Mouse (Mus musculus) monocyte, adult 2 months (primary cell): ENCODE results near the gene Dync1i1.

Experiments
- DNase-seq, 2 experiments: peaks; one replicate each; pipeline ENCODE4 v3.0.0; 2022; ENCODE audit warnings: low spot score in 2 of 2, low read depth in 1 of 2

The Dync1i1 gene

DNA sequence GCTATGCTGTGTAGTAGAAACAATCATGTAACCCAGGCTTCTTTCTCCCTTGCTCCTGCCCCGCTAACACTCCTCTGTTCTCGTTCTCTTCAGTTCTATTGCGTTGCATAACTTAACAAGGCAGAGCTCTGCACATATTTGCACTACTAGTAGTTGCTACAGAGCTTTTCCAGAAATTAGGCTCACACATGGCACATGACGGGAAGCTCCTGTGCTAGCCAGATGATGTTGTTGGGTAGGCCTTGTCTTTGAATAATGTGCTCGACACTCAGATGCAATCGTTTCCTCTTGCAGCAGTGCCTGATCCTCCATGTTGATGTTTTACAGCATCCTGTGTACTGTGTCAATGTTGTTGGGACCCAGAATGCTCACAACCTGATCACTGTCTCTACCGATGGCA lies 240.9 kb downstream of the Dync1i1 start:
- no peak for DNase-seq

DNA sequence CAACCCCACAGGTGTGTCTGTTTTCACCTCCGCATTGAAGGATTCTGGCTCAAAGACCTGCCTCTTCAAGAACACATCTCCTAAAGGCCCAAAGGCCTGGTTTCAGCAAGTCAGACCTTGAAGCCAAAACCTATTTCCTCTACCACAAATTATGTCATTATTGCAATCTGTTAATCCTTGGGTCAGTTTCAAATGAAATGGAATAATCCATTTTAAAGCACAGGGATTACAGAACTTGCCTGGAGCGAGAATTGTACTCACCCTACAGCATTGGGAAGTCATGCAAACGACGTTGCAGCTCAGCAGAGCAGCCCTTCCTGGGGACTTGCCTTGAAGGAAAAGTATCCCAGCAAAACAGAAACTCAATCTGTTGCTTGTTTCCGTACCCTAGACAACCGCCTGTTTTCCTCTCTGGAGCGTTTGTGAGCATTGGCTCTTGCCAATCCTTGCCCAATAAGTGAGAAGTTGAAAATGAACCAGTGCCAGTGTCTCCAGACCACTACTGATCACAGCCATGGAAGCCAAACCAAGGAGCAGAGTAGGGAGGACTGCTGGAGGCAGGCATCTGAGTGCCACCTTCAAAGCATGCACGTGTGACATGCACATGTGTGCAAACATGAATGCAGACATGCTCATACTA lies 241.5 kb downstream of the Dync1i1 start:
- DNase-seq, result no peak

DNA sequence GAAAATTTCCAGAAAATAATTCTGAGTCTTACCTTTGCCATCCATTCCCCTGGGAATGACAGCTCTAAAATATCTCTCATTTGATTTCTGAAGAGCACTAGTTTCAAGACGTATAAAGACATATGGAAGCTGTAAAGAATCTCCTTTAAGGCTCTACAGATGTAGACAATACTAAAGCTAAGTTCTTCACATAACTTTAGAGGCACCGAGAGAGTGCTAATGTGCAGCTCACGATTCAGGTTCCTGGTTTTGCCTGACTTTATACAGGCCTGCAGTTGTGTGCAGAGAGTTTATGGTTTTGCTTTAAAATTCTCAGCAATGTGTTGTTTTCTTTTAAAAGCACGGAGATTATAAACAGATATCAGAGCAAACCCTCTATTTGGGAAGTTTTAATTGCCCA lies 242.1 kb downstream of the Dync1i1 start:
- DNase-seq, result no peak

DNA sequence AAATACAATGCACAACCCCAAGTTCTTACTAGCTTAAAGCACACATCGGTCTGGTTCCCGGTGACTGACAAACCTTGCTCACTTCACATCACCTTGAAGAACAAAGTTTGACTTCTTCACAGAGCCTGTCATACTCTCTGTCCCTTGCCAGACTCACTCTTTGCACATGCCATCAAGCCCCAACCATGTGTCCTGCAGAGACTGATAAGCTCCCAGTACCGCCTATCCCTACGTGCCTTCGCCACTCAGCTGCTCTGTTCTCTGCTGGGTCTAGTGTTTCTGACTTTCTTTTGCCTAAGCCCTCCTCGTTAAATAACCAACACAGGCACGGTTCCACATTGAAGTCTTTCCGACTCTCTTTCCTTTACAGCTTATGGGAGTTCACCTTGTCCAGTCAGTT lies 244.2 kb downstream of the Dync1i1 start:
- DNase-seq, result no peak

DNA sequence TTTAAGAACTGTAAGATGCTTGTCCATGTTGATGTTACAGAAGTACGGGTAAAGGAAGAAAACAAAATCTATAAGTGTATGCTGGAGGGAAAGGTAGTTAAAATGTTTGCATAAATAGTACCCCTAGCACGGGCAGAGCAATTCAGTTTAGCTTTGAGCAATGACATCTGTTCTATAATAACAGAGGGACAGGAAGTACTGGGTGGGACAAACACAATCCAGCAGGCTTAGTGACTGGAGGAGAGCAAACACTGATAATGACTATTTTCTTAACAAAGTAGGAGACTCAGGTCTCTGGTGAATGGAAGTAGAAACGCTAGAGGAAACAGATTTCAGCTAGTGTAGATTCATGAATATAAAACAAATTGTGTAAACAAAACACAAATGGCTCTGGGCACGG lies 250.8 kb downstream of the Dync1i1 start:
- no peak for DNase-seq

DNA sequence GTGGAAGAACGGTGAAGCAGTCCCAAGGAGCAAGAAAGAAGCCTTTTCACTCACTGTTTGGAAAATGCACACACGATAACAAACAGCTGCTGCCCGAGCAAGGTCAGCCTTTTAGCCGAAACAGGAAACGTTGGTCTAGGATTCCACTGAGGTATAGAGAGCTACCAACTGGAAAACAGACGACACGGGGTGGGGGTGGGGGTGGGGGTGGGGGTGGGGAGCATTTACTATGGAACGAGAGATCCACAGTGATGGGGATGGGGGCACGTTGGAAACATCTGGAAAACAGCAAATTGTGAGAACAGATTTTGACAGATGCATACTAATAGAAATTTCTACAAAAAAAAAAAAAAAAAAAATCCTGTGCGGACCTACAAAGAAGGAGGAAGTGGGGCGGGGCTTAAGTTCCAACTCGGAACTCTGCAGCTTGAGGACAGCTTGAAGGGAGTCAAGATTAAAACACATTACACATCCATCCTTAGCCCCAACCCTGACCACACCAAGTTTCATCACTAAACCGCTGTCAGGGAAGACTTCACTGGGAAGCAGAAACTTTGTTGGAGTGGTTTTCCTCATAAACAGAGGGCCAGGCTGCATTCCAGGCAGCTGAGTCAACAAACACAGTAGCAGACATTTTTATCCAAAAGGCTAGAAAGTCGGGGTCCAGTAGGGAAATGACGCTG lies 251.9 kb downstream of the Dync1i1 start:
- no peak for DNase-seq

DNA sequence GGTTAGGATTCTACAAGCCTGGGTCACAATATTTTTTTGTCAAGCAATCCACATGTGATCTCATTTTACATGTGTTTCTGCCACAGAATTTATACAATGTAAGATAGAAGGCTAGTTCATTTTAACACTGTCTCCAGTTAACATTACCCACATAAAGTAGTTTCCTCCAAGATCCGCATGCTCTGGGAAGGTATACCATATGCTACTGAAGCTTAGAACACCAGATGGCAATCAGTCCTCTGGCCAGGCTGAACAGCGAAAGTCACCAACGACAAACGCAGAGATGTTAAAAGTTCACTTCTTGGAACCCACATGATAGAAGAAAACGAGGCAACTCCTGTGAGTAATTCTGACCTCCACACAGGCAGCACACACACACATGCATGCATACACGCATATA lies 265.8 kb downstream of the Dync1i1 start:
- DNase-seq, result no peak

DNA sequence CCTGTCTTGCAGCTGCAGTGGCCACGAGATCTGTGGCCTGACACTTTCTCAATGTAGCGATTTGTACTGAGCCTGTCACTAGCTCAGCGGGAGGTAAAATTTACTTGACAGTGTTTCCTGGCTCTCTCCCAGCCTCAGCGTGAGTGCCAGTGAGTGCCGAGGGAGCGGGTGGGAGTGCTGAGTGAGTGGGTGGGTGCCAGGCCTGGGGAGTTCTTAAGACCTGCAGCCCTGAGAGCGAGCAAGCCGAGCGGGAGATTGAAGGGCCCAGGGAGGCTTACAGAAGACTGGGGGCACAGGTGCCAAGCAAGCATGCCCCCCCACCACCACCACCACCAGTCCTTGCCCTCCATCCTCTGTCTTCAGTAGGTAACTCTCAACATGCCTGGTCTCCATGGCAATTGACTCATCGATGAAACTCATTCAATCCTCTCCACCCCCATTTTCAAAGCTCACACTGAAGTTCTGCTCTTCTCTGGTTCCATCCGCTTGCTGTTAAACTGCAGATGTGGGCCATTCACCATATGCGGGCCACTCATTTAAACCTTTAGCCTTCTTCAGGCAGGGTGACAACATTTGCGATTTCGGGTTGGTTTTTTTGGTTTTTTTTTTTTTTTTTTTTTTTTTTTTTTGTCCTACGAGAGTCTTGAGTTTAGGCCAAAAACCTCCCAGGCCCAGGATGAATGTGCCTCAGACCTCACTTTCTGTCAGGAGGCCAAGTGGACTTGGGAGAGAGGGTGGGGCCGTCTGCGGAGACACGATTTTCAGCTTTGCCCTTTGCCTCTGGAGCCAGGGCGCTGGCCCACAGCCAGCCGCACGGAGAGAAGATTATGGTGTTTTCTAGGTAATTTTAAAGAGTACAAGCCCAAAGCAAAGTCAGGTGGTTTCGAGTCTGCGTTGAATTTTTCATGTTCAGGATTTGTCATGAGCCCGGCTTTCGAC lies 266.6 kb downstream of the Dync1i1 start:
- DNase-seq, result no peak

DNA sequence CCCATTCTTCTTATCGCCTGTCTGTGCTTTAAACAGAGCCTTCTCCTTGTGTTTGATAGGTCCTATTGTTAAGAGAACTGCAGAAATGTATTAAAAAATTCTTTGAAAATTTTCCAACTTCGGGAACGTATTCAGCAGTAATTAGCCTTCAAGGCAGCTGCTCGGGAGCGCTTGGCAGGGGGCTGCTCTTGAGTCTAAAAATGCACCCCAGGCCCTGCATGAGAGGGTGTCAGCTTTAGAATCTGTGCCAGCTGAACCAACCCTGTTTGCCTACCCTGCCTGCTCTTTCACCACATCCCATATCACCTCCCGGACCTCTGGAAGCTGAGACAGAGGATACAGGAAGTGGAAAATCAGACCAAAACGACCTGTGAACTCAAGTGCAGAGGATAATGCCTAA lies 267.6 kb downstream of the Dync1i1 start:
- no peak for DNase-seq

DNA sequence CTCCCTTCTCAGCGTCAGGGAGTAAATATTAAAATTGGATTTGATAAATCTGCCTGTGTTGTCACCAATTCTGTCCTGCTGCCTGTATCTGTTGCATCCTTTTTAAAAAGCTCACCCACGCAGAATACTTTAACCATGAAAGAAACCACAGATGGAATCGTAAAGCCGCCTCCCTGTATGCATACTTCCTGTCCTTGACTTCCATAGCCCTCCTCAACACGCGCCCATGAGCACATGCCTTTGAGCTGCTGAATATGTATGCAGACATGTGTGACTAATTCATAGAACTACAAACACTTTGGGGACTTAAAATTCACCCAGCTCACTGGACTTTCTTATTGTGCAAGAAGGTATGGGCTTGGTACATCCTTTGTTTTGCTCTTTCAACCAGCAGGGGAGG lies 272.1 kb downstream of the Dync1i1 start:
- no peak for DNase-seq

DNA sequence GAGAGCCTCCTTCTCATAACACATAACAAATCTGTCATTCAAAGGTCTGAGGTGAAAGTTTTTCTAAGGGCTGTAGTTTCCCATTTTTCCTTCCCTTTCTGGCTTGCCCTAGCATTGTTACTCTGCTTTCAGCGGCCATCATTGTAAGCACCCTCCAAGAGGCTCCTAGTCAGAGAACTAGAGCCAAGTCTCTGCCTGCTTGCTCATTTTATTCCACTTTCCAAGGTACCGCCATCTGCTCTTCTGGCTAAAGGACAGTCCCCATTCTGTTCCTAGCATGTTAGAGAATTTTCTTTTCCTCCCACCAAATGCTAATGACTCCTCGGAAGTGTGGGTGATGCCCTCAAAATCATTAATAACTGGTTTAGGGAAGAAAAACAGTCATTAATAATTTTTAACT lies 276.6 kb downstream of the Dync1i1 start:
- DNase-seq, result no peak

DNA sequence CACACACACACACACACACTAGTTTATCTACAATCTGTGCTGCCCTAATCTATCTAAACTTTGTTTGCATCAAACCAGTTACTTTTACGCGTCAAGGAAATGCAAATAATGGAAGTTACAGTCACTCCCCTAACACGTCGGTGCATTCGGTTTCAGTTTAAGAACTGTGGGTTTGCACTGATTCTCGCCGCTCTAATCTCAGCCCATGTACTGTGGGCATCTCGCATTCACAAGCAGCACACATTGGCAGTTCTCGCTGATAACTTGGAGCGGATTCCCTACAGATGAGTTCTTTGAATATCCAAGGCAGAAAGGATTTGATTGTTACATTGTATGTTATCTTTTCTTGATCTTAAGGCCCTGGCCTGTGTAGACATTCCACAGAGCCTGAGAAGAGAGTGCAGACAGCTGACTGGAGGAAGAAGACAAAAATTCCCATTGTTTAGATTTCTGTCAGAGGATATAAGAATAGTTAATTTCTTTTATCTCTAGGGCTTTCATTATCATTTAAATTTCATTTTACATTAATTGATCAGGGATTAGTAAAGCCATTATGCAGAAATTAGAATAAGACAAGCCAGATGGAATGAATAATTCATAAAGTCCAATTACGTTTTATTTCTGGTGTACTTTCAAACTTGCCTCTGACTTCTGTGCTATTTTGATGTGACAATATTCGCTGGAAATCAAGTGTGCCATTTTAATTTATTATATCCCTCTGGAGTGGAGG lies 279.5 kb downstream of the Dync1i1 start:
- no peak for DNase-seq

DNA sequence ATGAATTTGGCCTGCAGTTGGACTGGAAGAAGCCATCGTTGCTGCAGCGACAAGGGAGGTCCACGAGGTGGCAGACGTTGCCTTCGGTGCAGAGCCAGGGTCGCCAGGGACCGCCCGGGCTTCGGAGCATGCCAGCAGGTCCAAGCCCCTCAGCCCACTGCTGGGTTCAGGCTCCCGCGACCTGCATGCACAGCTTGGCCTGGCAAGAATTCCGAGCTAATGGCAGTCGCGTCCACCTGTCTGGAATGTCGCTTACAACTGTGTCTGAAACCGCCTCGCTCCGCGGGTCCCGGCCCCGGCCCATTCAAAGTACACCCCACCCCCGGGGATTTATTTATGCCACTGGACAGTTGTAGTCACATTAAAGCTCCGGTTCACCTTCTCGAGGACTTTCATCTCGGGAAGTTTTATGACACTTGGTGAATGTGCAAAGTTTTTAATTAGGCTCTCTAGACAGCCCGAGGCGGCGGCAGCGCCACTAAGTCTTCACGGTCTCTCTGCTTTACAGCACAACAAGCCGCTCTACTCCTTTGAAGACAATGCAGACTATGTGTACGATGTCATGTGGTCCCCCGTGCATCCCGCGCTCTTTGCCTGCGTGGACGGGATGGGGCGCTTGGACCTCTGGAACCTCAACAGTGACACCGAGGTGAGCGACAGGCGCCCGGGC lies 280.5 kb downstream of the Dync1i1 start:
- DNase-seq, result no peak

DNA sequence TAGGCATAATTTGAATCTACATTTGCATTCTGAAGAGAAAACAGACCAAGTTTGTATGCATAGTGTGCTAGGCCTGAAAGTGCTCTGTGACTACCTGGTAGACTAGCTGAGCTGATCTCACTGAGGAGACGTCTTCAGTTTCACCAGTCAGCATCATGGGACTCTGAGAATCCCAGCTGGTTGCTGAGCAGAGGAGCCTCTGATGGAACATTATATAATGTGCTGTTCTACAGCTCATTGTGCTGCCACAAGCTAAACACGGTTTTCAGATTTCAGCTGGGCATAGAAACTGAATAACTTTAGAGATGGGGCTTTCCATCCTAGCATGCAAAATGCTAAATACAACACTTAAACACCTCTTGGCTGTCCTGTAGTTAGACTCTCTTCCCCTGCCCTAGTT lies 285.9 kb downstream of the Dync1i1 start:
- no peak for DNase-seq

DNA sequence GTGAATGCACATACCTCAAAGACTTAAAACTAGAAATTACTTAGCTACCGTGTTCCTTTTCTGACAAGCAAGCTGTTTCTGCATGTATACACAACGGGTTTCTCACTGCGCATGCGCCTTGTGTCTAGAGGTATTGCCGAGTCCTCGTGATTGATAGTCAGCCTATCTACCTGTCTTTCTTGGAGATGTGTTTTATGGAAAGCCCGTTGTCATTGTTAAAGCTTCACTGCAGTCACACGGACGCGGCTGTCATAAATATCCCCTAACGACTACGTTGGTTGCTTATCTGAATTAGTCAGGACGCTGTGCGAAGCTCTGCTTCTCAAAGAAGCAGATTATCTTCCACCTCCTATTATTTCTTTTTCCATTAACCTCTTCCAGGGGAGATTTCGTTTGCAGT lies 290.2 kb downstream of the Dync1i1 start:
- no peak for DNase-seq

DNA sequence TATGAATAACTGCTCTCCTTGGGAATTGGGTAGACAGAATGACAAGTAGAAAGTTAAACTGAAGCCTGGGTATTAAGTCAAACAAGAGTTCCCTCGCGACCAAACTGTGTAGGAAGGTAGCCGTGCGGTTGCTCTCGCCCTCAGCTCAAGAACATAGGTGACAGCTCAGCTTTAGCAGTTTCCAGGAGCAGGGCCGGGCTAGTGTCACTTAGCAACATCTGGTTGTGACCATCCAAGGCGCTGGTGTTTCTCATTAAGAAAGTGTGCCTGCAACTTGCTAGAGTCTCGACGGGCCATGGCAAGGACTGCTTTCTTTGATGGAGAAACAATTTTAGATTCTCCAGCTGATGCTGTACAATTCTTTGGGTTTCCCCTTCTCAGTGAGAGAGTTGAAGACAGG lies 291.5 kb downstream of the Dync1i1 start:
- no peak for DNase-seq

DNA sequence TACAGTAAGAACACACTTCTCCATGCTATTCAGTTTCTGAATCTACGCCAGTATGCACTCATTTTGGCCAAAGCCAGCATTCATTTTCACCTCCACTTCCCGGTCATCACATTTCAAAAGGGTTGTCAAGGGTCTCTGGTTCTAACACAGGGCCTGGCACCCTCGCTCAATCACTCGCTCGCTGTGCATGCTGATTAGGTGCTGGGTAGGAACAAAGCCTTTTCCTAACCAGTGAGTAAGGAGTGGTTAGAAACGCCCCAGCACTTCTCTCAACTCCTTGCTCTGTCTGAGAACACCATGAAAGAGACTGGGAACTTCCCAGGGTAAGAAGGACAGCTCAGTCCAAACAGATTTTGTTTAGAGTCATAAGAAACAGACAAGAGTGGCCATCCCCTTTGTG lies 298.5 kb downstream of the Dync1i1 start:
- no peak for DNase-seq

DNA sequence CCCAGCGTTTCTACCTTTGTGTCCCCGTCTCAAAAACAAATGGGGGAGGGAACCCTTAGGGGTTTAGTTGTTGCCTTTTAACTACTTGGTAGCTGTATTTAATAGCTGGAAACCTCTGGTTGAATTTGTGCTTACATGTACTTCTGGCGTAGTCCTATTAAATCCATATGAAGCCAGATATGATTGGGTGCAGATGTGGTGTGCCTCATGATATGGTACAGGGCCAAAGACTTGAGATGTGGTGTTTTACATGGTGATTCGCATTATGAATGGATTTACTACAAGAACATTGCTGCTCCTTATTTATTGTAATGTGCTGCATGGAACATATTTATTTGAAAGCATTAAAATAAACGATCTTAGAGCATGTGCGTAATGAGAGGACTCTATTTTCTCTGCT lies 302.2 kb downstream of the Dync1i1 start:
- DNase-seq, result no peak

DNA sequence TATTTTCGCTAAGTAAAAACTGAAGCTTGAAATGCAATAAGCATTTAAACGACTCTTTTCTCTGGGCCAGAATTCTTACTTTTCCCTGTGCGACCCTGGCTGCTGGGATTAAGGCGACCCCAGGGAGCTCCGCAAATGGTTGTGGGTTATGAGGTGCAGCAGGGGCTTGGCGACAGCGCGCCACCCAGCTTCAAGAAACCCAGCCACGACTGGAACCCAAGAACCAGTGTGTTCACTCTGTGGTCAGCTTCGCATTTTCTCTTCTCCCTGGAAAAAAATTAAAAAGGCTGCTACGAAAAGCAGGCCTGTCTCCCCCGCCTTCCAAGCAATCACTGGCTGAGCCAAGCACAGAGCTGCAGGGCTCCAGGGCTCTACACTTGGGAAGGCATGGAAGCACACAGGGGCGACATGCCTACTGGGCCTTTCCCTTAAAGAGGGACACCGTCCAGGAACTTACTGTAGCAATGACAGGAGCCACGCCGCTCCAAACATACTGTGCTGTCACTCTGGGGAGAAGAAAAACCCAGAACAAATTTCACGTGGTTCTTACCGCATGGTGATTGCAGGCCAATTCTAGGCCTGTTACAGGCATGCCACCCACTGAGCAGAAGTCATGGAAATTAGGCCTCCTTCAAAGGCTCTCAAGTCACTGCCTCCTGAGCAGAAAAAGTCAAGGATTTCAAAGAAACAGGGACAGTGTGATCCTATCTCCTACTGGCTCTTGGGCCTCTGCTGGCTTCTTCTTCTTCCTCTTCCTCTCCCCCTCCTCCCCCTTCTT lies 313.5 kb downstream of the Dync1i1 start:
- no peak for DNase-seq

DNA sequence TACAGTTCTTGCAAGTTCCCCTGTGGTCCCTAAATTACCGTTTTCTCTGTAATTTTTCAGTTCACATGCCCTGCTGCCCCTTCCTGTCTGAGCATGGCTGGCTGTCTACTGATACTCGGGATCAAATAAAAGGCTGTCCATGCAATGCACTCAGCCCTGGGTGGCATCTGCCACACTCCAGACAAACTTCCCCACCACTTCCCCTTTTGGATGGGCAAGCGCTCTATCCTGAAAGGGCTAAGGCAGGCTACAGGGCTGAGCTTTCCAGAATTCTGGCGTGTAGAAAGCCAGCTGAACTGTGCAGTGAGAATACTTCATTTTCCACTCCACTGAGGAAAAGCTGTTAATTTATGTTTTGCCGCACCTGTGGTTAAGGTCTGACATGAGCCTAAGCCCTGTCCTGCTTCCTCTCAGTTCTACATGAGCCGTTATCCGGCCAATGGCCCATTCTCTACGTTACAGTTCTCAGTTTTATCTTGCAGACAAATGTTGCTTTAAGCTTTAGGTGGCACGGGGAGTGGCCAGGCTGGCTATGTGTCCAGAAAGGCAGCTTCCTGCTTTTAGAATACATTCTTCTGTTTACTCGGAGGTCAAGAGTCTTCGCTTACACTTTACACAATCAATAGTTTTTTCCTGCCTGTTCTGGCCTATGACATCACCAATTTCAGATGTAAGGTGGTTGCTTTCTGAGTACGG lies 321.4 kb downstream of the Dync1i1 start:
- no peak for DNase-seq
